Mouse (Mus musculus): ENCODE results near the gene Pou1f1.

Gene Pou1f1

GRCm38 (mm10) chr16:65564306-65564705 is 44.0 kb downstream of the Pou1f1 start:
- no peak for DNase-seq (ENCODE audit: low read depth, low spot score)

GRCm38 (mm10) chr16:65564951-65565350 is 44.6 kb downstream of the Pou1f1 start:
- no peak for DNase-seq (ENCODE audit: low read depth, low spot score)

DNA sequence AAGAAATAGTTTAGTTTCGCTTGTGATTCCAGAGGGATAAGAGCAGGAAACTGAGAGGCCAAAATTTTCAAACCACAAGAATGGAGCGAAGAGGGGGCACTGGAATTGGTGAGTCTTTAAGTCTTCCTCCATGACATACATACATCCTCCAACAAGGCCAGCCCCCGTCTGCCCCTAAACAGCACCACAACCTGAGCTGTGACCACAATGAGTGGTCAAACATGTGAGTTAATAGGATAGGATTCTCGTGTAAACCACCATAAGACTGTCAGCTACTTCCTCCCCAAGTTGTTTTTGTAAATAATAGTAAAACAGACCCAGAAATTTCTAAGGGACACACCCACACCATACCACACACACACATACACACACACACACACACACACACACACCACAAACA is 48.5 kb downstream of the Pou1f1 start:
- no peak for DNase-seq (ENCODE audit: low read depth, low spot score)

- no peak for DNase-seq (ENCODE audit: low read depth, low spot score)
Measured at GRCm38 (mm10) chr16:65577298-65578029, 57.2 kb downstream of the Pou1f1 start.
